Mouse (Mus musculus): ENCODE measurements around the gene Zc3hav1l. TPM values are rescaled to one million over a fixed set of nuclear protein-coding genes. Genes with fewer than 3 reads are reported as not detected.

Gene Zc3hav1l
- total RNA-seq (2021) = 1 to 10 TPM; 4.3 to 6.5 TPM
- long read RNA-seq, experiment 1, full-length matches to known transcripts = 1 of 5 reads
- long read RNA-seq, experiment 1, partial matches to known transcripts = 0 of 5 reads
- long read RNA-seq, experiment 1, other reads (novel, unspliced or antisense) = 4 of 5 reads
- long read RNA-seq, experiment 2, full-length matches to known transcripts = 1 of 1 reads
- long read RNA-seq, experiment 2, partial matches to known transcripts = 0 of 1 reads
- long read RNA-seq, experiment 2, other reads (novel, unspliced or antisense) = 0 of 1 reads

GRCm38 (mm10) chr6:38298761-38299401 lies at the start of gene Zc3hav1l:
Gene Zc3hav1l (minus strand): TSS chr6:38299259.
- peak; percentile 78 for DNase-seq

GRCm38 (mm10) chr6:38347875-38348274 lies 48.8 kb upstream of the Zc3hav1l start:
- no peak for DNase-seq

- no peak for DNase-seq
Observed at GRCm38 (mm10) chr6:38345796-38346195, 46.7 kb upstream of the Zc3hav1l start.

- DNase-seq = no peak
Observed at GRCm38 (mm10) chr6:38344006-38344670, 45.1 kb upstream of the Zc3hav1l start.

- no peak for DNase-seq
Observed at GRCm38 (mm10) chr6:38343581-38343980, 44.5 kb upstream of the Zc3hav1l start.

GRCm38 (mm10) chr6:38342666-38342992 lies 43.6 kb upstream of the Zc3hav1l start:
- DNase-seq = no peak

- no peak for DNase-seq
Observed at GRCm38 (mm10) chr6:38341751-38342665, 42.9 kb upstream of the Zc3hav1l start.

GRCm38 (mm10) chr6:38339078-38339477 lies 40.0 kb upstream of the Zc3hav1l start:
- no peak for DNase-seq

GRCm38 (mm10) chr6:38337951-38338350 lies 38.9 kb upstream of the Zc3hav1l start:
- no peak for DNase-seq

- no peak for DNase-seq
Observed at GRCm38 (mm10) chr6:38337166-38337705, 38.2 kb upstream of the Zc3hav1l start.

- no peak for DNase-seq
Observed at GRCm38 (mm10) chr6:38335264-38335663, 36.2 kb upstream of the Zc3hav1l start.

GRCm38 (mm10) chr6:38326596-38326995 lies 27.5 kb upstream of the Zc3hav1l start:
- peak; percentile 41 for DNase-seq

- DNase-seq = no peak
Observed at GRCm38 (mm10) chr6:38320621-38321020, 21.6 kb upstream of the Zc3hav1l start.

GRCm38 (mm10) chr6:38316050-38316449 lies 17.0 kb upstream of the Zc3hav1l start:
- no peak for DNase-seq

GRCm38 (mm10) chr6:38309741-38310140 lies 10.7 kb upstream of the Zc3hav1l start:
- no peak for DNase-seq

- DNase-seq = no peak
Observed at GRCm38 (mm10) chr6:38304981-38305380, 5.9 kb upstream of the Zc3hav1l start.

- DNase-seq = peak; percentile 7
Observed at GRCm38 (mm10) chr6:38298246-38298635, 818 bp downstream of the Zc3hav1l start.

GRCm38 (mm10) chr6:38297580-38298245 lies 1.3 kb downstream of the Zc3hav1l start:
- DNase-seq = no peak

- DNase-seq = no peak
Observed at GRCm38 (mm10) chr6:38293708-38294107, 5.4 kb downstream of the Zc3hav1l start.

GRCm38 (mm10) chr6:38292871-38293646 lies 6.0 kb downstream of the Zc3hav1l start:
- no peak for DNase-seq

GRCm38 (mm10) chr6:38284422-38284821 lies 14.6 kb downstream of the Zc3hav1l start:
- no peak for DNase-seq
